Mouse (Mus musculus) mature B cell (primary cell): ENCODE measurements at regions not wholly inside any gene's neighbourhood (a gene's known extent, or its start where the extent isn't known, plus 50 kb on each side); places are given as distances from the start of the nearest gene placed in this dataset.

ENCODE experiments used
- in situ Hi-C: fragments of 300-500 bp; cut with MboI; formaldehyde crosslinking; loops from 2 replicates; pipeline ENCODE4 v1.14.3; 2019

DNA sequence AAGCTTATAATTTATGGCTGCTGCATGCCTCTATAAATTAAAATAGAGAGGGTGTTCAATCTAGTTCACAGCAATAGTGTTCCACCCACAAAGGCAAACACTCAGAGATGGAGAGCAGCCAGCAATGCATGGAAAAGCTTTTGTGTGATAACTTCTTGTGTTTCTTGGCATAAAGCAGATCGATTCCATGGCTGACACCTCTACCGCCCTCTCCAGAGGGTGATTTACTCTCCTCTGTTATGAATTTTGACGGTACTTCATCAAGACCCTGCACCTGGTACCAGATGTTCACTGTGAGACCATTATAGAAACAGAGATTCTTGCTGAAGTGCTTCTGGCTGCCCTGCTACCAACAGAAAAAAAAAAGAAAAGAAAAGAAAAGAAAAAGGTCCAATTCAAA, 54.1 kb upstream of the Btc start:
- in situ Hi-C loops: loop anchor here (25.0 kb wide), 1 partner anchor 530 kb away; the partner anchor contains the start of gene Odaph

DNA sequence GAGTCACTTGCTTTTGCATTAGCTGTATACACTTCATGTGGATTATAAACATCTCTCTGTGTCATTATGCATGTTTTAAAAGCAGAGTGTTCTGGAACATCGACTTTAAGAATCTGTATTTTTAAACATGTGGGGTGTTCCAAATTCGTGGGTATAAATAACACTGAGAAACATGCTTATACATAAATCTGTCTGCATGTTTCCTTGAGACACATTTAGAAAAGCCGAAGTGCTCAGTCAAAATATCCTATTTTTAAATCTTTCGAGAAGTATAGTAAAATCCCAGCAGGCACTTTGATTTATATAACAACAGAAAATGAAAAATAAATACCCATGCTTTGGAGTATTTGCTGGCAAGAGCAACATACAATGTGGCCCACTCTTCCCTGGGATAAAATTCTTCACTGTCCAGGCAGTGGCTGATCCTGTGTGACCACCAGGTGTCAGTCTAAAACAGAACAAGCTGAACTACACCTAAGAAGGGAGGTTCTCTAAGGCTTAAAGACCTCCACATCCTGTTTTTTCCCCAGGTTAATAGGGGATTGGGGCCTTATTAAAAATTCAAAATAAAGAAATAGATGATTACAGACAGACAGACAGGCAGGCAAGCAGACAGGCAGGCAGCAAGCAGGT, 52.4 kb upstream of the Parm1 start:
- in situ Hi-C loops: loop anchor here (25.0 kb wide), 1 partner anchor 522 kb away; the partner anchor contains the start of gene Odaph
